Mouse (Mus musculus): Measurements from ENCODE around the gene Flywch2. TPM values are rescaled to one million over a fixed set of nuclear protein-coding genes. Genes with fewer than 3 reads are reported as not detected.
A peak's percentile ranks its signal among the peaks of the same experiment; 100 is the strongest.

Flywch2 gene
- total RNA-seq, 2 experiments from 2014 or later, result 14.5 to 15.4 TPM

- peak; percentile 37 to 47 for DNase-seq (ENCODE audit: low spot score in 2 of 2)
- intact Hi-C loops (cut with DNase I), result no loop called here
Measured at GRCm38 (mm10) chr17:23739202-23740135, 46.4 kb downstream of the Flywch2 start.

GRCm38 (mm10) chr17:23738836-23739201 is 47.1 kb downstream of the Flywch2 start:
- no peak for DNase-seq (ENCODE audit: low spot score in 2 of 2)
- intact Hi-C loops (cut with DNase I), result no loop called here

GRCm38 (mm10) chr17:23737493-23738445 is 48.1 kb downstream of the Flywch2 start:
- DNase-seq (ENCODE audit: low spot score in 2 of 2), result no peak

GRCm38 (mm10) chr17:23734341-23734740 is 51.5 kb downstream of the Flywch2 start:
- no peak for DNase-seq (ENCODE audit: low spot score in 2 of 2)
- intact Hi-C loops (cut with DNase I), result no loop called here

More at GRCm38 (mm10) chr17:23737493-23738445, 48.1 kb downstream of the Flywch2 start:
- intact Hi-C loops (cut with DNase I), result no loop called here

GRCm38 (mm10) chr17:23730441-23730840 is 55.4 kb downstream of the Flywch2 start:
- DNase-seq (ENCODE audit: low spot score in 2 of 2), result no peak
- intact Hi-C loops (cut with DNase I), result no loop called here

Small RNA genes within 50 kb of the gene (microRNA-seq; reads per million reads assigned to microRNA genes)
- gene Mir5125, result 1.7 to 4.0 reads per million in 2 experiments

Other genes with a start within 250 kb of the Flywch2 start
- 1 to 10 TPM; 6.5 to 7.0 TPM for gene Zfp213, start 221.8 kb downstream of the Flywch2 start, total RNA-seq (2021)
- gene Zfp13, start 186.6 kb downstream of the Flywch2 start, total RNA-seq (2021), result 10 to 100 TPM; 23.7 to 25.3 TPM
- not detected for gene Zscan10, start 185.2 kb downstream of the Flywch2 start, total RNA-seq (2021)
- under 1 TPM; 0.32 to 0.34 TPM for gene Mmp25, start 140.8 kb downstream of the Flywch2 start, total RNA-seq (2021)
- not detected for gene Bicdl2, start 125.6 kb downstream of the Flywch2 start, total RNA-seq (2021)
- 100 to 1,000 TPM; 127 to 129 TPM for gene Hcfc1r1, start 112.5 kb downstream of the Flywch2 start, total RNA-seq (2021)
- 1 to 10 TPM; 5.2 to 7.4 TPM for gene Thoc6, start 112.2 kb downstream of the Flywch2 start, total RNA-seq (2021)
- gene Tnfrsf12a, start 108.6 kb downstream of the Flywch2 start, total RNA-seq (2021), result 10 to 100 TPM; 10.3 to 13.5 TPM
- gene Cldn6, start 106.8 kb downstream of the Flywch2 start, total RNA-seq (2021), result not detected
- under 1 TPM in 1 of 2 experiments, not detected in 1; 0.25 TPM for gene Cldn9, start 102.1 kb downstream of the Flywch2 start, total RNA-seq (2021)
- not detected for gene 1520401A03Rik, start 63.3 kb downstream of the Flywch2 start, total RNA-seq (2021)
- gene Pkmyt1, start 59.7 kb downstream of the Flywch2 start, total RNA-seq (2021), result 1 to 10 TPM; 3.0 to 3.3 TPM
- 10 to 100 TPM; 52.8 to 58.2 TPM for gene Paqr4, start 45.2 kb downstream of the Flywch2 start, total RNA-seq (2021)
- under 1 TPM; 0.60 to 0.71 TPM for gene Kremen2, start 40.2 kb downstream of the Flywch2 start, total RNA-seq (2021)
- 100 to 1,000 TPM; 304 to 305 TPM for gene Flywch1, start 14.5 kb downstream of the Flywch2 start, total RNA-seq (2021)
- gene Srrm2, start 4.5 kb upstream of the Flywch2 start, total RNA-seq (2021), result 100 to 1,000 TPM; 495 to 577 TPM
- gene Elob, start 43.1 kb upstream of the Flywch2 start, total RNA-seq (2021), result 100 to 1,000 TPM; 359 to 371 TPM
- not detected for gene Prss33, start 50.0 kb upstream of the Flywch2 start, total RNA-seq (2021)
- not detected for gene Prss32, start 57.8 kb upstream of the Flywch2 start, total RNA-seq (2021)
- gene Prss41, start 58.1 kb upstream of the Flywch2 start, total RNA-seq (2021), result 1 to 10 TPM; 1.1 to 2.3 TPM
- gene Prss21, start 82.0 kb upstream of the Flywch2 start, total RNA-seq (2021), result not detected
- gene Dcpp1, start 94.8 kb upstream of the Flywch2 start, total RNA-seq (2021), result not detected
- not detected for gene Dcpp2, start 94.8 kb upstream of the Flywch2 start, total RNA-seq (2021)
- not detected for gene Dcpp3, start 131.4 kb upstream of the Flywch2 start, total RNA-seq (2021)
- gene Sbp, start 155.6 kb upstream of the Flywch2 start, total RNA-seq (2021), result not detected
- gene Sbpl, start 169.2 kb upstream of the Flywch2 start, total RNA-seq (2021), result not detected
- gene Prss30, start 194.5 kb upstream of the Flywch2 start, total RNA-seq (2021), result under 1 TPM; 0.30 to 0.44 TPM
- 1 to 10 TPM; 1.2 to 1.6 TPM for gene Prss22, start 212.0 kb upstream of the Flywch2 start, total RNA-seq (2021)

Measured in left cerebral cortex, postnatal 25 days (tissue).